Mouse (Mus musculus) thymus, postnatal 0 days (tissue): Measurements from ENCODE around the gene Kcnn3. TPM values are rescaled to one million over a fixed set of nuclear protein-coding genes. Genes with fewer than 3 reads are reported as not detected.

Experiments
- DNase-seq: peaks from one replicate; pipeline ENCODE4 v3.0.0-alpha.2; 2015; ENCODE audit warnings: low spot score
- polyA plus RNA-seq: library from polyadenylated mRNA; unstranded; fragments of >200 nt; fragmentation: Nextera tagmentation; extraction: Ambion mirVana; gene quantifications from 2 replicates; pipeline ENCODE4 v1.2.1, GENCODE M21; 2015

Kcnn3 gene
- polyA plus RNA-seq, 1 experiment from 2014 or later, result 7.3 TPM

- DNase-seq, result no peak
Observed at GRCm38 (mm10) chr3:89613526-89614523, 93.9 kb downstream of the Kcnn3 start.

GRCm38 (mm10) chr3:89616861-89617260, 96.9 kb downstream of the Kcnn3 start:
- DNase-seq, result no peak

- no peak for DNase-seq
Observed at GRCm38 (mm10) chr3:89617360-89617759, 97.4 kb downstream of the Kcnn3 start.

GRCm38 (mm10) chr3:89622825-89623224, 102.9 kb downstream of the Kcnn3 start:
- DNase-seq, result no peak

GRCm38 (mm10) chr3:89623531-89623930, 103.6 kb downstream of the Kcnn3 start:
- no peak for DNase-seq

GRCm38 (mm10) chr3:89624001-89624400, 104.0 kb downstream of the Kcnn3 start:
- DNase-seq, result no peak

GRCm38 (mm10) chr3:89624814-89625445, 105.0 kb downstream of the Kcnn3 start:
- DNase-seq, result no peak

GRCm38 (mm10) chr3:89626556-89626955, 106.6 kb downstream of the Kcnn3 start:
- DNase-seq, result no peak

- DNase-seq, result no peak
Observed at GRCm38 (mm10) chr3:89629811-89630210, 109.8 kb downstream of the Kcnn3 start.

- DNase-seq, result no peak
Observed at GRCm38 (mm10) chr3:89631750-89632149, 111.8 kb downstream of the Kcnn3 start.

GRCm38 (mm10) chr3:89633531-89633930, 113.6 kb downstream of the Kcnn3 start:
- no peak for DNase-seq

- DNase-seq, result no peak
Observed at GRCm38 (mm10) chr3:89633941-89634340, 114.0 kb downstream of the Kcnn3 start.

GRCm38 (mm10) chr3:89640804-89641203, 120.8 kb downstream of the Kcnn3 start:
- DNase-seq, result no peak

- DNase-seq, result no peak
Observed at GRCm38 (mm10) chr3:89643391-89643790, 123.4 kb downstream of the Kcnn3 start.

- DNase-seq, result no peak
Observed at GRCm38 (mm10) chr3:89646813-89647255, 126.9 kb downstream of the Kcnn3 start.

GRCm38 (mm10) chr3:89647268-89647874, 127.4 kb downstream of the Kcnn3 start:
- no peak for DNase-seq

- DNase-seq, result no peak
Observed at GRCm38 (mm10) chr3:89649890-89650289, 129.9 kb downstream of the Kcnn3 start.

- DNase-seq, result no peak
Observed at GRCm38 (mm10) chr3:89653231-89653954, 133.4 kb downstream of the Kcnn3 start.

GRCm38 (mm10) chr3:89657092-89657491, 137.1 kb downstream of the Kcnn3 start:
- no peak for DNase-seq

GRCm38 (mm10) chr3:89658457-89658856, 138.5 kb downstream of the Kcnn3 start:
- DNase-seq, result no peak

- no peak for DNase-seq
Observed at GRCm38 (mm10) chr3:89659938-89660620, 140.1 kb downstream of the Kcnn3 start.
